Mouse (Mus musculus) CD4-positive, CD25-positive, alpha-beta regulatory T cell (primary cell): ENCODE results near the gene Carhsp1. TPM values are rescaled to one million over a fixed set of nuclear protein-coding genes. Genes with fewer than 3 reads are reported as not detected.

Experiments used
- polyA plus RNA-seq: library from polyadenylated mRNA; unstranded; fragments of 100-300 nt; shearing (Covaris generic); gene quantifications from one replicate; pipeline ENCODE4 v1.2.1, GENCODE M21; 2017

The Carhsp1 gene
- polyA plus RNA-seq: 14.0 TPM

DNA sequence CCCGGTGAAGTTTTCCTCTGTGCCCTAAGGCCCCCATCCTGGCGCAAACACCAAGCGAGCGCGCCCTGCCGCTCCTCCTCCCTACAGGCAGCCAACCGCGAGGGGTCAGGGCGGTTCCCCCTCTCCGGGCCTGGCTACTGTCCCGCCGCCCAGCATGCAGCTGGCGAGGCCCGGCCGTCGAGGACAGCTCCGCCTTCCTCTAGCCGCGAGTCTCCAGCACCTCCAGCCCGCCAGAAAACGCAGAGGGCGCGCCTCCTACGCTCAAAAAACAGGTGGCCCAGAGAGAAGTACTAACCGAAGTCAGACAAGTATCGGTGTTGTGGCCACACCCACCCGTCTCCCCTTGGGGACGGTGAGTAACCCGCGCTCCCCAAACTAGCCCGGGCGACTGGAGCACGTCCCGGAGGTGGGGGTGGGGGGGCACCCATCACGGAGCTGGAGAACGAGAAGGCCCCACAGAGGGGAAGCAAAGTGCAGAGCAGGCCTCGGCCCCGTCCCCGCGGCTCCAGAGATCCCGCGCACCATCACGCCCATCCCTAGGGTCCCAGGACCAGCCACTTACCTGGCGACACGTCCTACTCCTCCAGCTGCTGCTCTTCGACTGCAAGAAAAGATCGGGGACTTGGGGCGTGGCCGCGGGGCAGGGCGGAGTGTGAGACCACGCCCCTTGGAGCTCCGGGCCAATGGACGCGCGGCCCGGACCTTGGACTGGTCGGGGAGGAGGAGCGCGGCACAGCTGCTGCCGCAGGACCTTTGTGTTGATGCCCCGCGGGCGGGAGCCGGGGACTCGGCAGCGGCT lies at the start of gene Carhsp1:
Carhsp1 (minus strand) TSS at position 605 of the 799 bp plus-strand sequence.

GRCm38 (mm10) chr16:8680470-8680869 lies 8.5 kb upstream of the Carhsp1 start, which contains the start of gene Gm5767:
Gene Gm5767 (plus strand): TSS chr16:8680770.

GRCm38 (mm10) chr16:8637217-8638051 lies 34.5 kb downstream of the Carhsp1 start, which contains the start of the genes Pmm2 and Tmem186:
Gene Pmm2 (plus strand): TSS chr16:8637674.
Gene Tmem186 (minus strand): TSS chr16:8637712.

Other genes with a start within 250 kb of the Carhsp1 start
- not detected for gene Tmem114, start 247.0 kb downstream of the Carhsp1 start, polyA plus RNA-seq
- 29.1 TPM for gene Mettl22, start 201.4 kb downstream of the Carhsp1 start, polyA plus RNA-seq
- 0.67 TPM for gene Abat, start 158.7 kb downstream of the Carhsp1 start, polyA plus RNA-seq
- gene Pmm2, start 34.5 kb downstream of the Carhsp1 start, polyA plus RNA-seq: 95.1 TPM
- 16.1 TPM for gene Tmem186, start 34.4 kb downstream of the Carhsp1 start, polyA plus RNA-seq
- 0.34 TPM for gene Gm5767, start 8.6 kb upstream of the Carhsp1 start, polyA plus RNA-seq
- 119 TPM for gene Usp7, start 120.2 kb upstream of the Carhsp1 start, polyA plus RNA-seq
- 42.6 TPM for gene 1810013L24Rik, start 157.9 kb upstream of the Carhsp1 start, polyA plus RNA-seq